9 mouse cellular contexts compared by ENCODE assay signal in genomic region chr11:74725181-74725580, GRCm38 (mm10). TPM values are rescaled to one million over a fixed set of nuclear protein-coding genes. Genes with fewer than 3 reads are reported as not detected.
A peak's percentile ranks its signal among the peaks of the same experiment; 100 is the strongest.
DNase-seq lines count a peak whose midpoint lies in the region; ATAC-seq and TF ChIP-seq lines count a peak whose summit lies in the region.
"Had no signal": no experiment of that assay in that cellular context is flagged by ENCODE, and none has a peak within 500 bp of the region (broad histone marks: within the 10 kb centered on the region; RNA-seq: fewer than 3 reads in every experiment).

No protein-coding gene starts in this region.

- no peaks in the 10 kb centered on the region for H3K27me3 ChIP-seq in intestine, embryonic 14.5 days (replicated peaks; ENCODE audit: control insufficient read depth, insufficient read depth, low read length)
- no peaks in the 10 kb centered on the region for H3K27me3 ChIP-seq in intestine, embryonic 16.5 days (replicated peaks; ENCODE audit: control insufficient read depth, insufficient read depth, low read length)
- H3K27me3 ChIP-seq in forebrain, postnatal 0 days (ENCODE audit: insufficient read depth, low read length), result no peaks in the 10 kb centered on the region
- H3K27me3 ChIP-seq in limb, embryonic 15.5 days, result no peaks in the 10 kb centered on the region

- H3K27ac ChIP-seq in intestine, embryonic 14.5 days (ENCODE audit: low read depth), result no peak overlapping the region; the same call in 1 of the 2 replicates
- H3K27ac ChIP-seq in intestine, embryonic 16.5 days (ENCODE audit: low read length), result no peak overlapping the region
- peak overlapping the region; percentile 99 for H3K27ac ChIP-seq in forebrain, postnatal 0 days (ENCODE audit: low read depth, low read length)
- H3K27ac ChIP-seq in limb, embryonic 15.5 days, result 0 out of 2 replicates have a peak overlapping the region, but pooled peaks have one; percentile 99

- H3K36me3 ChIP-seq in intestine, embryonic 14.5 days (ENCODE audit: control insufficient read depth, insufficient read depth, low read length), result no peaks in the 10 kb centered on the region
- no peaks in the 10 kb centered on the region for H3K36me3 ChIP-seq in intestine, embryonic 16.5 days (ENCODE audit: control insufficient read depth, insufficient read depth, low read length)
- no peaks in the 10 kb centered on the region for H3K36me3 ChIP-seq in forebrain, postnatal 0 days (ENCODE audit: insufficient read depth)
- H3K36me3 ChIP-seq in limb, embryonic 15.5 days, result no peaks in the 10 kb centered on the region

- H3K9me3 ChIP-seq in intestine, embryonic 14.5 days (ENCODE audit: control insufficient read depth, low read length), result no peaks in the 10 kb centered on the region
- H3K9me3 ChIP-seq in intestine, embryonic 16.5 days (ENCODE audit: control insufficient read depth, low read length), result no peaks in the 10 kb centered on the region
- no peaks in the 10 kb centered on the region for H3K9me3 ChIP-seq in forebrain, postnatal 0 days (ENCODE audit: low read length)
- H3K9me3 ChIP-seq in limb, embryonic 15.5 days, result no peaks in the 10 kb centered on the region
- H3K9me3 ChIP-seq: G1E had no signal

- H3K4me2 ChIP-seq in intestine, embryonic 14.5 days (ENCODE audit: low read length), result peak overlapping the region; percentile 52
- no peak overlapping the region for H3K4me2 ChIP-seq in intestine, embryonic 16.5 days (ENCODE audit: low read depth, low read length)
- peak overlapping the region; percentile 56 for H3K4me2 ChIP-seq in forebrain, postnatal 0 days (ENCODE audit: low read depth)
- 0 out of 2 replicates have a peak overlapping the region, but pooled peaks have one; percentile 54 for H3K4me2 ChIP-seq in limb, embryonic 15.5 days

- H3K9ac ChIP-seq in intestine, embryonic 14.5 days (ENCODE audit: low read length), result peak overlapping the region; percentile 94
- no peak overlapping the region for H3K9ac ChIP-seq in intestine, embryonic 16.5 days (ENCODE audit: low read depth, low read length)
- 0 out of 2 replicates have a peak overlapping the region, but pooled peaks have one; percentile 97 for H3K9ac ChIP-seq in forebrain, postnatal 0 days
- H3K9ac ChIP-seq in limb, embryonic 15.5 days, result no peak overlapping the region

- TF ChIP-seq CTCF in forebrain, postnatal 0 days (IDR thresholded peaks at IDR 0.05; ENCODE audit: low read depth), result no peak

- 66% methylated on average over 5 of the region's 5 CpGs for WGBS in intestine, embryonic 14.5 days
- 60% methylated on average over 5 of the region's 5 CpGs for WGBS in intestine, embryonic 16.5 days
- WGBS in forebrain, postnatal 0 days, result 57% methylated on average over 5 of the region's 5 CpGs
- 78% methylated on average over 5 of the region's 5 CpGs for WGBS in limb, embryonic 15.5 days

- no peak for ATAC-seq in intestine, embryonic 14.5 days (replicated peaks; ENCODE audit: low FRiP score, low TSS enrichment, low read depth)
- no peak for ATAC-seq in intestine, embryonic 16.5 days
- ATAC-seq in forebrain, postnatal 0 days, result no peak
- no peak for ATAC-seq in limb, embryonic 15.5 days (ENCODE audit: insufficient number of reproducible peaks, low FRiP score, low TSS enrichment, low read depth)
- no peak for ATAC-seq in inflammation-experienced regulatory T-cells, adult 6 months

- peak overlapping the region; percentile 98; the same call in 1 of the 2 replicates for H3K4me3 ChIP-seq in intestine, embryonic 14.5 days (ENCODE audit: low read depth, low read length)
- no peak overlapping the region for H3K4me3 ChIP-seq in intestine, embryonic 16.5 days (ENCODE audit: low read length)
- no peak overlapping the region for H3K4me3 ChIP-seq in forebrain, postnatal 0 days (ENCODE audit: low read depth, low read length)
- no peak overlapping the region for H3K4me3 ChIP-seq in limb, embryonic 15.5 days

- H3K4me1 ChIP-seq in intestine, embryonic 14.5 days (replicated peaks; ENCODE audit: control insufficient read depth, insufficient read depth, low read length), result peaks cover 13% of the 10 kb centered on the region
- peaks cover 4% of the 10 kb centered on the region; the same call in 1 of the 2 replicates for H3K4me1 ChIP-seq in intestine, embryonic 16.5 days (ENCODE audit: control insufficient read depth, insufficient read depth, low read length)
- H3K4me1 ChIP-seq in forebrain, postnatal 0 days (ENCODE audit: insufficient read depth), result peaks cover 8% of the 10 kb centered on the region
- H3K4me1 ChIP-seq in limb, embryonic 15.5 days, result peaks cover 11% of the 10 kb centered on the region; the same call in 1 of the 2 replicates

- DNase-seq in intestine, embryonic 14.5 days (ENCODE audit: low spot score), result no peak
- peak; percentile 25 for DNase-seq in MN1 (ENCODE audit: low spot score)
- no peak for DNase-seq in forebrain, postnatal 0 days
- no peak for DNase-seq in thymus, adult 18-20 months
- no peak for DNase-seq in thymus, postnatal 10 days (ENCODE audit: low spot score in 2 of 2)

RNA-seq across cellular contexts. Expression of gene Pafah1b1, which starts 0.7 kb away (rescaled TPM):
- 58.7 and 61.8 TPM in 2 replicates for polyA plus RNA-seq in intestine, embryonic 14.5 days (2014; fragmentation: Nextera tagmentation; extraction: Ambion mirVana)
- polyA plus RNA-seq in intestine, embryonic 16.5 days (2015; fragmentation: Nextera tagmentation; extraction: Ambion mirVana), result 33.5 and 33.8 TPM in 2 replicates
- total RNA-seq in forebrain, postnatal 0 days (2014; rRNA removed), result 200 and 248 TPM in 2 replicates
- 57.4 and 64.1 TPM in 2 replicates for polyA plus RNA-seq in forebrain, postnatal 0 days (2015; fragmentation: Nextera tagmentation; extraction: Ambion mirVana)
- 44.7 and 46.2 TPM in 2 replicates for polyA plus RNA-seq in limb, embryonic 15.5 days (2015; fragmentation: Nextera tagmentation; extraction: Ambion mirVana)
- 10 to 100 TPM; 79.4 to 92.1 (median 81.5) TPM for polyA plus RNA-seq in inflammation-experienced regulatory T-cells, adult 6 months (2017; shearing (Covaris generic))

RNA-seq across cellular contexts. Expression of gene Mettl16, which starts 45.4 kb away (rescaled TPM):
- 31.9 and 36.4 TPM in 2 replicates for polyA plus RNA-seq in intestine, embryonic 14.5 days (2014; fragmentation: Nextera tagmentation; extraction: Ambion mirVana)
- polyA plus RNA-seq in intestine, embryonic 16.5 days (2015; fragmentation: Nextera tagmentation; extraction: Ambion mirVana), result 36.2 and 41.4 TPM in 2 replicates
- total RNA-seq in forebrain, postnatal 0 days (2014; rRNA removed), result 18.7 and 19.9 TPM in 2 replicates
- polyA plus RNA-seq in forebrain, postnatal 0 days (2015; fragmentation: Nextera tagmentation; extraction: Ambion mirVana), result 17.5 and 22.0 TPM in 2 replicates
- polyA plus RNA-seq in limb, embryonic 15.5 days (2015; fragmentation: Nextera tagmentation; extraction: Ambion mirVana), result 47.3 and 49.0 TPM in 2 replicates
- polyA plus RNA-seq in inflammation-experienced regulatory T-cells, adult 6 months (2017; shearing (Covaris generic)), result 10 to 100 TPM; 29.2 to 32.2 (median 31.5) TPM

Comparison
In these comparisons a context has a peak if more than half of its experiments do, and no peak if none do; other contexts are left out.
1. H3K9ac ChIP-seq: peak in intestine, embryonic 14.5 days (single experiment) and forebrain, postnatal 0 days (single experiment); none in intestine, embryonic 16.5 days (single experiment) and limb, embryonic 15.5 days (single experiment).
2. H3K27ac ChIP-seq: peak in forebrain, postnatal 0 days (single experiment) and limb, embryonic 15.5 days (single experiment); none in intestine, embryonic 14.5 days (single experiment) and intestine, embryonic 16.5 days (single experiment).